Mouse (Mus musculus): Measurements from ENCODE around the gene Ntng1.

Gene Ntng1

GRCm38 (mm10) chr3:110085336-110085735 lies 58.5 kb downstream of the Ntng1 start:
- Histone ChIP-seq H3K4me1 (replicated peaks; ENCODE audit: low read depth, low read length) (no peaks in the 10 kb centered on the region), H3K36me3 (ENCODE audit: insufficient read depth, low read length) (no peaks in the 10 kb centered on the region), H3K9me3 (ENCODE audit: low read length) (0 out of 2 replicates have a peak, but pooled peaks cover 3% of the 10 kb centered on the region), H3K4me3 (replicated peaks; ENCODE audit: low read length) (no peak overlapping the region), H3K27me3 (ENCODE audit: insufficient read depth, low read length) (no peaks in the 10 kb centered on the region)
- no peak for TF ChIP-seq POU5F1 (IDR thresholded peaks at IDR 0.05; ENCODE audit: borderline replicate concordance, low read length)
- TF ChIP-seq CTCF (conservative IDR thresholded peaks at IDR 0.05; ENCODE audit: low read length): no peak
- no peak for TF ChIP-seq NANOG (IDR thresholded peaks at IDR 0.05; ENCODE audit: borderline replicate concordance, low read length)

DNA sequence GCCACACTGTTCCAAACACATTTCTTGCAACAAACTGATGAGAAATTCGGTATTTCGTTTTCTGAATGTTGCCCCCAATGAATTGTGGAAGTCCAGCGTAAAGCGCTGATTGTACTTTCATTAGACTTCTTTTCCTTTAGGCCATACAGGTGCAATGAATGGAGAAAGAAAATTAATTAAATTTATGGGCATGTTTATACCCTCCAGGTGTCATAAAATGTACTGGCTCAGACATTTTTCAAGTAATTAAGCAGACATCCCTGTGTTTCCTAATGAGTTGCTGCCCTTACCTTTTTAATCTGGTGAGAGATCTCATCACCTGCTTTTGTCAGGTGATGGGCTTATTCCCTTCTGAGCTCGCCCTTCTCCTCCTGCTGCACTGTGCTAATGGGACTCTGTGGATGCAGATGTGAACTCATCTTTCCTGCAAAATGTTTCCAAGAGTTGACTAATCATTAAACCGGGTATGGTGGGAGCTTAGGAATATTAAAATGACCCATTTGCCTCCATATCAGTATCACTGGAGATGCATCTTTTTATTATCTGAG lies 79.0 kb downstream of the Ntng1 start:
- H3K4me1 ChIP-seq (replicated peaks; ENCODE audit: low read depth, low read length): no peaks in the 10 kb centered on the region
- no peak overlapping the region for H3K4me3 ChIP-seq (replicated peaks; ENCODE audit: low read length)
- TF ChIP-seq CTCF (conservative IDR thresholded peaks at IDR 0.05; ENCODE audit: low read length): no peak
- H3K27me3 ChIP-seq (ENCODE audit: insufficient read depth, low read length): no peaks in the 10 kb centered on the region
- no peaks in the 10 kb centered on the region for H3K9me3 ChIP-seq (ENCODE audit: low read length)
- H3K36me3 ChIP-seq (ENCODE audit: insufficient read depth, low read length): no peaks in the 10 kb centered on the region

- Histone ChIP-seq H3K27me3 (ENCODE audit: insufficient read depth, low read length) (no peaks in the 10 kb centered on the region), H3K9me3 (ENCODE audit: low read length) (0 out of 2 replicates have a peak, but pooled peaks cover 7% of the 10 kb centered on the region), H3K36me3 (ENCODE audit: insufficient read depth, low read length) (no peaks in the 10 kb centered on the region), H3K4me3 (replicated peaks; ENCODE audit: low read length) (no peak overlapping the region), H3K4me1 (replicated peaks; ENCODE audit: low read depth, low read length) (no peaks in the 10 kb centered on the region)
- no peak for TF ChIP-seq POU5F1 (IDR thresholded peaks at IDR 0.05; ENCODE audit: borderline replicate concordance, low read length)
Observed at GRCm38 (mm10) chr3:110055915-110056314, 87.9 kb downstream of the Ntng1 start.

GRCm38 (mm10) chr3:110055433-110055832 lies 88.4 kb downstream of the Ntng1 start:
- H3K36me3 ChIP-seq (ENCODE audit: insufficient read depth, low read length): no peaks in the 10 kb centered on the region
- H3K27me3 ChIP-seq (ENCODE audit: insufficient read depth, low read length): no peaks in the 10 kb centered on the region
- H3K4me1 ChIP-seq (replicated peaks; ENCODE audit: low read depth, low read length): no peaks in the 10 kb centered on the region
- H3K9me3 ChIP-seq (ENCODE audit: low read length): 0 out of 2 replicates have a peak, but pooled peaks cover 7% of the 10 kb centered on the region
- no peak for TF ChIP-seq POU5F1 (IDR thresholded peaks at IDR 0.05; ENCODE audit: borderline replicate concordance, low read length)
- TF ChIP-seq NANOG (IDR thresholded peaks at IDR 0.05; ENCODE audit: borderline replicate concordance, low read length): no peak
- no peak for TF ChIP-seq CTCF (conservative IDR thresholded peaks at IDR 0.05; ENCODE audit: low read length)
- H3K4me3 ChIP-seq (replicated peaks; ENCODE audit: low read length): no peak overlapping the region

DNA sequence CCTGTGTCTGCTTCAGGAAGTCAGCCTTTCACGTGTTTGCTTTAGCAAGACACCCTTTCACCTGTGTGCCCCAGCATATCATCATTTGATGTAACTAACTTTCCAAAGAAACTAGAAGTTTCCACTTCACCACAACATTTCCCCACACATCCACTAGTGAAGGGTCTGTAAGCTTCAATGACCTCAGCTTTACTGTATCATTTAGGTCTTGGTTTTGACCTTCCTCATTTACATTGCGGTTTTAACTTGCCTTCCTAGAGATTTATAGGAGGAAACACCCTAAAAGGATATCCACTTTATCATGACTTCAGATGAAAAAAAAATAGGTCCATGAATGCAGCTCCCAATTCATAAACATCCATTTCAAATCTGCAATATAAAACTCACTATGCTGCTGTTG lies 89.7 kb downstream of the Ntng1 start:
- Histone ChIP-seq H3K4me1 (replicated peaks; ENCODE audit: low read depth, low read length) (no peaks in the 10 kb centered on the region), H3K27me3 (ENCODE audit: insufficient read depth, low read length) (no peaks in the 10 kb centered on the region), H3K4me3 (replicated peaks; ENCODE audit: low read length) (no peak overlapping the region), H3K36me3 (ENCODE audit: insufficient read depth, low read length) (no peaks in the 10 kb centered on the region), H3K9me3 (ENCODE audit: low read length) (0 out of 2 replicates have a peak, but pooled peaks cover 7% of the 10 kb centered on the region)
- no peak for TF ChIP-seq CTCF (conservative IDR thresholded peaks at IDR 0.05; ENCODE audit: low read length)
- no peak for TF ChIP-seq NANOG (IDR thresholded peaks at IDR 0.05; ENCODE audit: borderline replicate concordance, low read length)
- TF ChIP-seq POU5F1 (IDR thresholded peaks at IDR 0.05; ENCODE audit: borderline replicate concordance, low read length): no peak

- no peaks in the 10 kb centered on the region for H3K36me3 ChIP-seq (ENCODE audit: insufficient read depth, low read length)
- TF ChIP-seq NANOG (IDR thresholded peaks at IDR 0.05; ENCODE audit: borderline replicate concordance, low read length) (no peak), CTCF (conservative IDR thresholded peaks at IDR 0.05; ENCODE audit: low read length) (no peak), POU5F1 (IDR thresholded peaks at IDR 0.05; ENCODE audit: borderline replicate concordance, low read length) (no peak)
- H3K4me3 ChIP-seq (replicated peaks; ENCODE audit: low read length): no peak overlapping the region
- H3K27me3 ChIP-seq (ENCODE audit: insufficient read depth, low read length): no peaks in the 10 kb centered on the region
- H3K9me3 ChIP-seq (ENCODE audit: low read length): no peaks in the 10 kb centered on the region
- no peaks in the 10 kb centered on the region for H3K4me1 ChIP-seq (replicated peaks; ENCODE audit: low read depth, low read length)
Observed at GRCm38 (mm10) chr3:110048152-110048551, 95.7 kb downstream of the Ntng1 start.

GRCm38 (mm10) chr3:110046750-110047149 lies 97.1 kb downstream of the Ntng1 start:
- TF ChIP-seq CTCF (conservative IDR thresholded peaks at IDR 0.05; ENCODE audit: low read length) (no peak), NANOG (IDR thresholded peaks at IDR 0.05; ENCODE audit: borderline replicate concordance, low read length) (no peak), POU5F1 (IDR thresholded peaks at IDR 0.05; ENCODE audit: borderline replicate concordance, low read length) (no peak)
- Histone ChIP-seq H3K4me3 (replicated peaks; ENCODE audit: low read length) (no peak overlapping the region), H3K9me3 (ENCODE audit: low read length) (no peaks in the 10 kb centered on the region), H3K27me3 (ENCODE audit: insufficient read depth, low read length) (no peaks in the 10 kb centered on the region), H3K4me1 (replicated peaks; ENCODE audit: low read depth, low read length) (no peaks in the 10 kb centered on the region), H3K36me3 (ENCODE audit: insufficient read depth, low read length) (no peaks in the 10 kb centered on the region)

- TF ChIP-seq POU5F1 (IDR thresholded peaks at IDR 0.05; ENCODE audit: borderline replicate concordance, low read length) (no peak), NANOG (IDR thresholded peaks at IDR 0.05; ENCODE audit: borderline replicate concordance, low read length) (no peak), CTCF (conservative IDR thresholded peaks at IDR 0.05; ENCODE audit: low read length) (no peak)
- no peaks in the 10 kb centered on the region for H3K9me3 ChIP-seq (ENCODE audit: low read length)
- H3K4me1 ChIP-seq (replicated peaks; ENCODE audit: low read depth, low read length): no peaks in the 10 kb centered on the region
- H3K36me3 ChIP-seq (ENCODE audit: insufficient read depth, low read length): no peaks in the 10 kb centered on the region
- no peaks in the 10 kb centered on the region for H3K27me3 ChIP-seq (ENCODE audit: insufficient read depth, low read length)
- H3K4me3 ChIP-seq (replicated peaks; ENCODE audit: low read length): no peak overlapping the region
Observed at GRCm38 (mm10) chr3:110044209-110044608, 99.6 kb downstream of the Ntng1 start.

DNA sequence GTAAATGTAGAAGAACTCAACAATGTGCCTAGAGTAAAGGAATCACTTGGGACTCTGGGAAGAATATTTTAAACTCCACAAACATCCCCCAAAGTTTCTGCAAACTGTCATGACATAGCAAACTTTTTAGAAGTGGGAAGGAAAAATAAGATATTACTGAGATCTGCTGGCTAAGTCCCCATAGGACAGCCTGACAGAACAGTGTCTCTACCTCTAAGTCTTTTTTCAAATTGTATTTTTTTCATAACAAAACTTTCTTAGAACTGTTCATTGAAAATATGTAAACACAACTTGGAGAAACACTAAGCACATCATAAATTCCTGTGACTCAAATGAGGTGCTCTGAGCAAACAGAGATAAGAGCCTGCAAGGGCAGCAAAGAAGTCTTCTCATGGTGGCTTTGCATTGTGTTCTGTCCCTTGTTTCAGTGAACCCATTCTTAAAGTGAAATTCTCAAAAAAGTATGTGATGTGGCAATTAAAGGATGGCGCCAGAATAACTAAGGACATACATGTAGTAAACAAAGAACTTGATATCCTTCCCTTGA lies 100.1 kb downstream of the Ntng1 start:
- no peaks in the 10 kb centered on the region for H3K4me1 ChIP-seq (replicated peaks; ENCODE audit: low read depth, low read length)
- no peaks in the 10 kb centered on the region for H3K27me3 ChIP-seq (ENCODE audit: insufficient read depth, low read length)
- no peaks in the 10 kb centered on the region for H3K9me3 ChIP-seq (ENCODE audit: low read length)
- no peaks in the 10 kb centered on the region for H3K36me3 ChIP-seq (ENCODE audit: insufficient read depth, low read length)
- H3K4me3 ChIP-seq (replicated peaks; ENCODE audit: low read length): no peak overlapping the region
- TF ChIP-seq CTCF (conservative IDR thresholded peaks at IDR 0.05; ENCODE audit: low read length) (no peak), NANOG (IDR thresholded peaks at IDR 0.05; ENCODE audit: borderline replicate concordance, low read length) (no peak), POU5F1 (IDR thresholded peaks at IDR 0.05; ENCODE audit: borderline replicate concordance, low read length) (no peak)

Data from E14TG2a.4 (cell line).